Mouse (Mus musculus) ES-E14 (cell line): ENCODE measurements around the gene Trappc6b.

ENCODE experiments used
- CHD2 ChIP-seq: IDR thresholded peaks from 2 replicates; pipeline ENCODE4 v1.6.1; 2014; ENCODE audit warnings: mild to moderate bottlenecking, low read depth, low read length, inconsistent platforms
- HCFC1 ChIP-seq: IDR thresholded peaks from 2 replicates; pipeline ENCODE4 v1.6.1; 2012; ENCODE audit warnings: low read length, inconsistent platforms, borderline replicate concordance; ENCODE audit not compliant: insufficient read depth
- MAFK ChIP-seq: IDR thresholded peaks from 2 replicates; pipeline ENCODE4 v1.6.1; 2014; ENCODE audit warnings: mild to moderate bottlenecking, low read depth, low read length, inconsistent platforms; ENCODE audit not compliant: insufficient read depth
- ZC3H11A ChIP-seq: IDR thresholded peaks from 2 replicates; pipeline ENCODE4 v1.6.1; 2012; ENCODE audit warnings: low read depth, mild to moderate bottlenecking, inconsistent platforms, low read length, borderline replicate concordance

DNA sequence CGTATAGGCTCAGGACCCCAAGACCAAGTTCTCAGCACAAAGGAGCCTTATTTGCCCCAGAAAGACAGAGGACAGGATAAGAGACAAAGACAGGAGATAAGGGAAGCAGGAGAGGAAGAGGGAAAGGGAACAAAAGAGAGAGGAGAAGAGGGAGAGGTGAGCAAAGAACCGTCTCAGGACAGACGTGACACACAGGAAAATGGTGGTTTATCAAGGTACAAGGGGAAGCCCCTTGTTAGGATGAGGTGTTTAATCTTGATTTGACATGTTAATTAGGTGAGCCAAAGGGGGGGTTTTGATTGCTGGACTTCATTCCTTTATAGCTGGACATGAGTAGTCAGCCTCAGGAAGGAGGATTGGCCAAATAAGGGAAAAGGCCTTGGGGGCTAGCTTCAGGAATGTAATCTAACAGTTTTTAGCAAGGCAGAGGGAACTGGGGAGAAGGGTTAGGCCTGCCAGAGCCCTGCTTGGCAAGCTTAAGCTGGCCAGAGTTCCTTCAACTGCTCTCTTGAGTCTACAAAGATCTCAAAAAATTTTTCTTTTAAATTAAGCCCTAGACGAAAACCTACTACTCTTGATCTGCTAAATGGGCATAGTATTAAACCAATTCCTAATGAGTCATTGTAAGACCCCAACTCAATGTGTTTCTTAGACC, 5.9 kb downstream of the Trappc6b start:
- TF ChIP-seq MAFK, result no peak
- no peak for TF ChIP-seq ZC3H11A
- no peak for TF ChIP-seq HCFC1
- no peak for TF ChIP-seq CHD2
